Comparison of ENCODE assay signal across 14 mouse cellular contexts in the genomic region with DNA sequence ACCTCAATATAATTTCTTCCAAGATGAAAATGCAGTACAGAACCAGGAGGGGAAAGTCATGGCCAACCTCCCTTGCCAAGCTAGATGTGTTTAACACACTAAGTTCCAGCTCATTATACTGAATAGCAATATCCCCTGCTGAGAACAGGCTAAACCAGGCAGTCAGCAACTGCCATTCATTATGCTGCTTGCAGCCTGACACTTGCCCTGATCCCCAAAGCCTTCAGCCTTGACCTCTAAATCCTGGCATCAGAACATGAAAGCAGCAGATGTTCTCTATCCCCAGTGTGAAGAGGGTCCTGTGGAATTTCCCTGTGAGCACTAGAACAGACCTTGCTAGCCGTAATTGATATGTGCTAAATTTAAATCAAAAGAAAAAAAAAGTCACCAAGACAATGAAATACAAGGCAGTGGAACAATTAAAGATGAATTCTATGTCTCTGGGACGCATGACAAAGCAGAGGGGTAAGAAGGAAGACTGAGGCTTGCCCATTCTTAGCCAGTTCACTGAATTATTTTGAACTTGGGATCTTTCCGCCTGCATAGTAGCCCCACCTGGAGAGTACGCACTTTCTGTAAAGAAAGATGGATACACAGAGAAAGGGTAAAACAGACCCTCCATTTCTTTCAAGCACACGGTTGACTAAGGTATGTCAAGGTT. TPM values are rescaled to one million over a fixed set of nuclear protein-coding genes. Genes with fewer than 3 reads are reported as not detected.
DNase-seq lines count a peak whose midpoint lies in the region; ATAC-seq and TF ChIP-seq lines count a peak whose summit lies in the region.
"Had no signal": no experiment of that assay in that cellular context is flagged by ENCODE, and none has a peak within 500 bp of the region (broad histone marks: within the 10 kb centered on the region; RNA-seq: fewer than 3 reads in every experiment).

No protein-coding gene starts in this region.

- peak; percentile 51; the same call in 1 of the 2 replicates for ATAC-seq in limb, embryonic 14.5 days (ENCODE audit: low FRiP score, low read depth)

- H3K27me3 ChIP-seq in hindbrain, embryonic 10.5 days (ENCODE audit: insufficient read depth, poor library complexity, severe bottlenecking) = peaks cover 8% of the 10 kb centered on the region; the same call in 1 of the 2 replicates
- H3K27me3 ChIP-seq in limb, embryonic 14.5 days (ENCODE audit: control insufficient read depth, insufficient read depth, low read length) = no peaks in the 10 kb centered on the region

- TF ChIP-seq POLR2A in limb, embryonic 14.5 days (IDR thresholded peaks at IDR 0.05; ENCODE audit: borderline replicate concordance, extremely low read depth, insufficient read depth, insufficient read length) = no peak

- H3K4me2 ChIP-seq in limb, embryonic 14.5 days (replicated peaks; ENCODE audit: low read depth, low read length, severe bottlenecking) = no peak overlapping the region
- H3K4me2 ChIP-seq: liver, embryonic 11.5 days had no signal

- H3K27ac ChIP-seq in hindbrain, embryonic 10.5 days = peak overlapping the region; percentile 35
- no peak overlapping the region for H3K27ac ChIP-seq in limb, embryonic 14.5 days (replicated peaks; ENCODE audit: low read depth, low read length)
- H3K27ac ChIP-seq in layer of hippocampus, adult 2 months = no peak overlapping the region; the same call in 1 of the 2 replicates

- peaks cover 40% of the 10 kb centered on the region for H3K4me1 ChIP-seq in hindbrain, embryonic 10.5 days (replicated peaks)
- H3K4me1 ChIP-seq in limb, embryonic 14.5 days (ENCODE audit: control insufficient read depth, insufficient read depth, low read length) = peaks cover 15% of the 10 kb centered on the region; the same call in 1 of the 2 replicates

- no peak for TF ChIP-seq CTCF in layer of hippocampus, adult 2 months (conservative IDR thresholded peaks at IDR 0.05)

- H3K9me3 ChIP-seq in hindbrain, embryonic 10.5 days = peaks cover 6% of the 10 kb centered on the region; the same call in 1 of the 2 replicates
- H3K9me3 ChIP-seq in limb, embryonic 14.5 days (ENCODE audit: control insufficient read depth, low read length) = 0 out of 2 replicates have a peak, but pooled peaks cover 4% of the 10 kb centered on the region

- H3K4me3 ChIP-seq in hindbrain, embryonic 10.5 days = no peak overlapping the region
- no peak overlapping the region for H3K4me3 ChIP-seq in limb, embryonic 14.5 days (replicated peaks; ENCODE audit: low read length)
- H3K4me3 ChIP-seq in layer of hippocampus, adult 2 months = no peak overlapping the region

- 65% methylated on average over 5 of the region's 5 CpGs for WGBS in hindbrain, embryonic 10.5 days
- WGBS in limb, embryonic 14.5 days = 56% methylated on average over 5 of the region's 5 CpGs

- no peak overlapping the region for H3K9ac ChIP-seq in limb, embryonic 14.5 days (ENCODE audit: low read depth, low read length, severe bottlenecking)

- peak; percentile 29 for DNase-seq in Muller cell, postnatal 12 days (ENCODE audit: inconsistent ontology term)
- DNase-seq in embryo, embryonic 10.5 days (ENCODE audit: low spot score) = peak; percentile 78
- DNase-seq in hindbrain, embryonic 10.5 days (ENCODE audit: low spot score) = peak; percentile 50
- peak; percentile 5 for DNase-seq in limb, embryonic 14.5 days (ENCODE audit: low spot score)
- no peak for DNase-seq in cerebellum, adult 18-20 months
- DNase-seq in spleen, postnatal 36 days (ENCODE audit: low spot score in 2 of 2) = no peak
- DNase-seq in layer of hippocampus, adult 2 months (ENCODE audit: low spot score in 2 of 2) = no peak
- DNase-seq in urinary bladder, postnatal 4 days (ENCODE audit: low spot score in 2 of 2) = no peak
- DNase-seq: kidney, adult 18-20 months; layer of hippocampus, adult 9-11 months; lung, postnatal 14 days; right cerebral cortex, adult 18-20 months; thymus, postnatal 25 days had no signal

- no peaks in the 10 kb centered on the region for H3K36me3 ChIP-seq in hindbrain, embryonic 10.5 days
- no peaks in the 10 kb centered on the region for H3K36me3 ChIP-seq in limb, embryonic 14.5 days (ENCODE audit: control insufficient read depth, insufficient read depth, low read length)

RNA-seq across cellular contexts. Expression of gene Slc7a11, which starts 56.7 kb away (rescaled TPM):
- polyA plus RNA-seq in hindbrain, embryonic 10.5 days (2016; fragmentation: Nextera tagmentation; extraction: Ambion mirVana) = 0.21 and 0.40 TPM in 2 replicates
- polyA plus RNA-seq in limb, embryonic 14.5 days (2012; rRNA removed) = 2.5 and 2.6 TPM in 2 replicates
- 5.7 and 5.8 TPM in 2 replicates for polyA plus RNA-seq in limb, embryonic 14.5 days (2014; fragmentation: Nextera tagmentation; extraction: Ambion mirVana)
- total RNA-seq in layer of hippocampus, adult 2 months (2021) = 10 to 100 TPM; 24.3 to 28.9 TPM

Comparison
In these comparisons a context has a peak if more than half of its experiments do, and no peak if none do; other contexts are left out.
1. DNase-seq: peak in Muller cell, postnatal 12 days (single experiment), embryo, embryonic 10.5 days (single experiment), hindbrain, embryonic 10.5 days (single experiment) and limb, embryonic 14.5 days (single experiment); none in cerebellum, adult 18-20 months (0 of 2), spleen, postnatal 36 days (0 of 2), layer of hippocampus, adult 2 months (0 of 2) and urinary bladder, postnatal 4 days (0 of 2).